Mouse (Mus musculus) limb, embryonic 15.5 days (tissue): ENCODE data around the gene Timp4. TPM values are rescaled to one million over a fixed set of nuclear protein-coding genes. Genes with fewer than 3 reads are reported as not detected.

Experiments
- ATAC-seq: fragments of 200-750 bp; cut with Nextera tagmentation; 2 replicates; pipeline ENCODE4 v1.8.0; 2017; ENCODE audit warnings: low read depth, moderate TSS enrichment; ENCODE audit not compliant: insufficient number of reproducible peaks, low FRiP score, low TSS enrichment
- H3K27ac ChIP-seq: fragments of 300-500 bp; sonication (generic); 2 replicates; pipeline ENCODE4 v1.5.1; 2015; ENCODE audit warnings: moderate library complexity, mild to moderate bottlenecking, inconsistent platforms
- H3K27me3 ChIP-seq: fragments of 300-500 bp; sonication (generic); 2 replicates; pipeline ENCODE4 v1.6.1; 2015; ENCODE audit warnings: inconsistent platforms
- H3K36me3 ChIP-seq: fragments of 300-500 bp; sonication (generic); 2 replicates; pipeline ENCODE4 v1.6.1; 2015; ENCODE audit warnings: inconsistent platforms
- H3K4me1 ChIP-seq: fragments of 300-500 bp; sonication (generic); 2 replicates; pipeline ENCODE4 v1.6.1; 2015; ENCODE audit warnings: inconsistent platforms
- H3K4me2 ChIP-seq: fragments of 300-500 bp; sonication (generic); 2 replicates; pipeline ENCODE4 v1.6.1; 2015; ENCODE audit warnings: mild to moderate bottlenecking, inconsistent platforms
- H3K4me3 ChIP-seq: fragments of 300-500 bp; sonication (generic); 2 replicates; pipeline ENCODE4 v1.5.1; 2015; ENCODE audit warnings: mild to moderate bottlenecking, inconsistent platforms
- H3K9ac ChIP-seq: fragments of 300-500 bp; sonication (generic); 2 replicates; pipeline ENCODE4 v1.6.1; 2015; ENCODE audit warnings: inconsistent platforms
- H3K9me3 ChIP-seq: fragments of 300-500 bp; sonication (generic); 2 replicates; pipeline ENCODE4 v1.6.1; 2016; ENCODE audit warnings: inconsistent platforms
- WGBS: fragments of 180-500 bp; shearing (Covaris S2); methylation state at CpG from one replicate; pipeline ENCODE4 v1.1.7; 2015; 5-methylcytosine and 5-hydroxymethylcytosine counted together
- polyA plus RNA-seq: library from polyadenylated mRNA; unstranded; fragments of >200 nt; fragmentation: Nextera tagmentation; extraction: Ambion mirVana; gene quantifications from 2 replicates; pipeline ENCODE4 v1.2.1, GENCODE M21; 2015

Timp4 gene
- polyA plus RNA-seq, 1 experiment from 2014 or later = 0.64 TPM

DNA sequence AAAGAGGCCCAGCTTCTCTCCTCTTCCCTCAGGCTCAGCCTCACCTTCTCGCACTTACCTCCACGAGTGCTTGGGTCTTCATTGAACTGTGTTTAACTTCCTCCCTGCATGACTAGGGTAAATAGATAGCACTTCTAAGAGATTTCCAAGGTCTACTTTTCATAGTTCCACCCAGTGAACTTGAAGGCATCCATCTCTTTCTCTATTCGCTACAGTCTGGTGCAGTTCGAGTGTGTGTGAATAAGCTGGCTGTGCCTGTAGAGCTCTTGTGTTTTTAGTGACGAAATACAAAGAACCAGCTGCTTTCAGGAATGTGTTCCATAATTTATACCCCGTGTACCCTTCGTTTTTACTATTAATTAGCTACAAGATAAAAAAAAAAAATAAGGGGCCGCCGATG, 22.7 kb upstream of the Timp4 start:
- Histone ChIP-seq H3K4me2 (no peak overlapping the region), H3K4me3 (no peak overlapping the region), H3K9me3 (no peaks in the 10 kb centered on the region), H3K9ac (no peak overlapping the region), H3K4me1 (peaks cover 8% of the 10 kb centered on the region), H3K36me3 (no peaks in the 10 kb centered on the region), H3K27me3 (no peaks in the 10 kb centered on the region), H3K27ac (no peak overlapping the region)
- ATAC-seq = no peak
- WGBS = 63% methylated on average over 9 of the region's 9 CpGs

DNA sequence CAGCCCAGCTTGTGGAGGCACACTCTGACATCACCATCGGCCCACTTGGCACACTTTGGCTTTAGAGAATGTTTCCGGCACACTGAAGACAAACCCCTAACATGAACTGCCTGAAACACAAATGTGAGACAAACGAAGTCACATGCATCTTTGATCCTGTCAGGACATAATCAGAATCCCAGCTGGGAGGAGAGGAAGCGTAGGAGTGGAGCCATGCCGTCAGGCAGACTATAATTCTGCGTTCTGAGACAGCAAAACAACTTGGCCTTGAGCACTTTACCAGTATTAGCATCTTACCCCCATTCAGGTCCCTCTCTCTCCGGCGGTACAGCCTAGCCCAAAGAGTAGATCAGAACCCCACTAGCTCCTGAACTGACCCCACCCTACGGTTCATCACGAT, 21.3 kb upstream of the Timp4 start:
- Histone ChIP-seq H3K27ac (no peak overlapping the region), H3K27me3 (no peaks in the 10 kb centered on the region), H3K36me3 (no peaks in the 10 kb centered on the region), H3K4me1 (peaks cover 8% of the 10 kb centered on the region), H3K4me3 (no peak overlapping the region), H3K9me3 (no peaks in the 10 kb centered on the region), H3K9ac (no peak overlapping the region), H3K4me2 (no peak overlapping the region)
- 68% methylated on average over 10 of the region's 10 CpGs for WGBS
- ATAC-seq = no peak

DNA sequence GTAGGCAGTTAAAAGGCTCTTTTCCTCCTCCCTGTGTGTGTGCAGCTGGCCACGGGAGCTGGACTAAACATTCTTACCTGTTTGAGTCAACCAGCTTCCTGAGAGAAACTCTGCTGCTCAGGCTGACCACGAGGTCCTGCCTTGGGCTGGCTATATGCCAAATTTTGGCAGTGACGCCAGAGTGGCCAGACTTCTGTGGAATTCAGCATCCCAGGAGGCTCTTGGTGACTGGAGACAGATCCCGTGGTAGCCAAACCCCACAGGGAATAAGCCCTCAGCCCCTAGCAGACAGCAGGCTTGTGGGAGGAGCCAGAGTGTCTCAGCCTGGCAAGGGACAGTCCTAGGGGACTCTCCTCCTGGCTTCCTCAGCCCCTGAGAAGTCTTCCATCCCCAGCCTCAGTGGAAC, 19.9 kb upstream of the Timp4 start:
- H3K27me3 ChIP-seq = no peaks in the 10 kb centered on the region
- no peaks in the 10 kb centered on the region for H3K36me3 ChIP-seq
- H3K27ac ChIP-seq = no peak overlapping the region
- 16% methylated on average over 4 of the region's 4 CpGs for WGBS
- no peak overlapping the region for H3K9ac ChIP-seq
- no peak overlapping the region for H3K4me2 ChIP-seq
- ATAC-seq = no peak
- H3K9me3 ChIP-seq = no peaks in the 10 kb centered on the region
- peaks cover 8% of the 10 kb centered on the region for H3K4me1 ChIP-seq
- no peak overlapping the region for H3K4me3 ChIP-seq

DNA sequence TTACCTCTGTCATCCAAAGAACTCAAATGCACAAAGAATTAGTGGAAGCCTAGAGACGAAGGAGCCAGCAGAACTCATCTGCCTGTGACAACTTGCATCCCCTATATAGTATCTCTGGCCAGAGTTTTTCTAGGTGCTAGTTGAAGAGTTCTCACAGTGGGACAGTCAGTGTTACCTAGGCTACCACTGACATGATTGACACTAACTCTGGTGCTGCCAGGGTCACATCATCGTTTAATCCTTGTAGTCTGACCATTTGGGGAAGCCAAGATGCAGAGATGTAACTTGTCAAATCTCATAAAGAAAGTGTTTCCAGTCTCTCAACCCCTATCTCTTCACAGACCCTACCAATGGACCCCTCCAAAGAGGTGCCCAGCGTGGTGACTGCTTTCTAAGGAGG, 19.3 kb upstream of the Timp4 start:
- H3K27me3 ChIP-seq = no peaks in the 10 kb centered on the region
- no peak for ATAC-seq
- H3K4me1 ChIP-seq = peaks cover 8% of the 10 kb centered on the region
- H3K36me3 ChIP-seq = no peaks in the 10 kb centered on the region
- H3K9ac ChIP-seq = no peak overlapping the region
- no peaks in the 10 kb centered on the region for H3K9me3 ChIP-seq
- 71% methylated on average over 3 of the region's 3 CpGs for WGBS
- H3K4me3 ChIP-seq = no peak overlapping the region
- H3K4me2 ChIP-seq = no peak overlapping the region
- H3K27ac ChIP-seq = no peak overlapping the region

GRCm38 (mm10) chr6:115270085-115270484, 18.1 kb upstream of the Timp4 start:
- Histone ChIP-seq H3K9ac (no peak overlapping the region), H3K4me1 (peaks cover 8% of the 10 kb centered on the region), H3K4me3 (no peak overlapping the region), H3K27ac (no peak overlapping the region), H3K36me3 (no peaks in the 10 kb centered on the region), H3K4me2 (no peak overlapping the region), H3K27me3 (no peaks in the 10 kb centered on the region), H3K9me3 (no peaks in the 10 kb centered on the region)
- ATAC-seq = no peak
- WGBS = 53% methylated on average over 2 of the region's 2 CpGs

DNA sequence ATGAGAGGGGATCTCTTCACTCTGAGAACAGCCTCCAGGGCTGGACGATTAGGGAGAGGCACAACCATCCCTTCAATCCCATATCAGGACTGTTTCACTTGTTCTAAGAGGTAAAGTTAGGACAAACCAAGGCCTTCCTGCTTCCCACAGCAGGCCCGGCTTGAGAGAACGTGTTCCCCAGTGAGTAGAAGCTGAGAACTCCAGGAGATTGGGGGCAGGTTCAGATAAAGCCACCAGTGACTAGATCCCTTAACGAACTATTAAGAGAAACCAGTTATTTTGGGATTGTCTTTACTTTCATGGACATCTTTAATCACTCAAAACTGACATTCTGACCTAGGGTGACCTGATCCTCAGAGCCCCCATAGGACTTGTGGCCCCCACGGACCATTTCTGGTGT, 17.6 kb upstream of the Timp4 start:
- Histone ChIP-seq H3K4me2 (no peak overlapping the region), H3K9me3 (no peaks in the 10 kb centered on the region), H3K27ac (no peak overlapping the region), H3K9ac (no peak overlapping the region), H3K4me1 (peaks cover 8% of the 10 kb centered on the region), H3K27me3 (no peaks in the 10 kb centered on the region), H3K4me3 (no peak overlapping the region), H3K36me3 (no peaks in the 10 kb centered on the region)
- no peak for ATAC-seq
- 69% methylated on average over 5 of the region's 5 CpGs for WGBS

- H3K36me3 ChIP-seq = no peaks in the 10 kb centered on the region
- no peak overlapping the region for H3K9ac ChIP-seq
- H3K9me3 ChIP-seq = no peaks in the 10 kb centered on the region
- H3K27me3 ChIP-seq = no peaks in the 10 kb centered on the region
- peaks cover 8% of the 10 kb centered on the region for H3K4me1 ChIP-seq
- H3K4me3 ChIP-seq = no peak overlapping the region
- 79% methylated on average over 10 of the region's 10 CpGs for WGBS
- no peak for ATAC-seq
- no peak overlapping the region for H3K4me2 ChIP-seq
- H3K27ac ChIP-seq = no peak overlapping the region
These were observed 16.8 kb upstream of the Timp4 start for GRCm38 (mm10) chr6:115268551-115269385.

DNA sequence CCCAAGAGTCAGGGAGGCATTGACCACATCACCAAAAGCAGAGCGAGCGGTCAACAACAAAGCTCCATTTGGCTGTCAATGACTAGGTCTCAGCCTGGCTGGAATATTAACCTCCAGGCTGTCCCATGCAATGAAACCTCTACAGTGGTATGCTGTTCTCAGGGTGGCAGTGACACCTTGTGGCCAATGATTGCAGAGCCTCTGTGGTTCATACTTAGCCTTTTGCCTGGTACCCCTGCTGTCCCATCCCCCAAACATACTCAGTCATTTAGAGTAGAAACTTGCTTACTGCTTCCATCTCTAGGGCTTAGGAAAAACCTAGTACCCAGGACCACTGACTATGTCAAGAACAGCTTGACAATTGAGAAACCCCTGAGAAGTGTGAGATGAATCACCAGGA, 15.9 kb upstream of the Timp4 start:
- Histone ChIP-seq H3K4me2 (no peak overlapping the region), H3K4me3 (no peak overlapping the region), H3K27ac (no peak overlapping the region), H3K36me3 (no peaks in the 10 kb centered on the region), H3K4me1 (peaks cover 8% of the 10 kb centered on the region), H3K9ac (no peak overlapping the region), H3K27me3 (no peaks in the 10 kb centered on the region), H3K9me3 (no peaks in the 10 kb centered on the region)
- 43% methylated on average over 2 of the region's 2 CpGs for WGBS
- ATAC-seq = no peak

- Histone ChIP-seq H3K9me3 (no peaks in the 10 kb centered on the region), H3K4me1 (peaks cover 3% of the 10 kb centered on the region; the same call in 1 of the 2 replicates), H3K27me3 (no peaks in the 10 kb centered on the region), H3K9ac (no peak overlapping the region), H3K27ac (no peak overlapping the region), H3K4me2 (no peak overlapping the region), H3K4me3 (no peak overlapping the region), H3K36me3 (no peaks in the 10 kb centered on the region)
- WGBS = 68% methylated on average over 5 of the region's 5 CpGs
- no peak for ATAC-seq
These were observed 14.8 kb upstream of the Timp4 start for GRCm38 (mm10) chr6:115266791-115267190.

- Histone ChIP-seq H3K4me1 (no peaks in the 10 kb centered on the region), H3K36me3 (no peaks in the 10 kb centered on the region), H3K27ac (no peak overlapping the region), H3K9ac (no peak overlapping the region), H3K27me3 (no peaks in the 10 kb centered on the region), H3K9me3 (no peaks in the 10 kb centered on the region), H3K4me2 (no peak overlapping the region), H3K4me3 (no peak overlapping the region)
- 85% methylated on average over 3 of the region's 3 CpGs for WGBS
- ATAC-seq = no peak
These were observed 8.5 kb upstream of the Timp4 start for GRCm38 (mm10) chr6:115260507-115260906.

GRCm38 (mm10) chr6:115255171-115255570, 3.2 kb upstream of the Timp4 start:
- Histone ChIP-seq H3K9ac (no peak overlapping the region), H3K4me1 (peaks cover 7% of the 10 kb centered on the region), H3K27me3 (no peaks in the 10 kb centered on the region), H3K9me3 (no peaks in the 10 kb centered on the region), H3K4me2 (no peak overlapping the region), H3K36me3 (no peaks in the 10 kb centered on the region), H3K27ac (no peak overlapping the region), H3K4me3 (no peak overlapping the region)
- WGBS = 77% methylated on average over 3 of the region's 3 CpGs
- ATAC-seq = no peak

- no peak overlapping the region for H3K27ac ChIP-seq
- peak overlapping the region; percentile 53 for H3K4me2 ChIP-seq
- 0 out of 2 replicates have a peak overlapping the region, but pooled peaks have one; percentile 29 for H3K9ac ChIP-seq
- H3K27me3 ChIP-seq = no peaks in the 10 kb centered on the region
- H3K9me3 ChIP-seq = no peaks in the 10 kb centered on the region
- ATAC-seq = no peak
- no peaks in the 10 kb centered on the region for H3K36me3 ChIP-seq
- H3K4me1 ChIP-seq = peaks cover 7% of the 10 kb centered on the region
- 8% methylated on average over 13 of the region's 13 CpGs for WGBS
- H3K4me3 ChIP-seq = peak overlapping the region; percentile 27; the same call in 1 of the 2 replicates
These were observed 447 bp downstream of the Timp4 start for GRCm38 (mm10) chr6:115251531-115251985.
